Mouse (Mus musculus) right cerebral cortex, postnatal 25 days (tissue): ENCODE measurements at regions not wholly inside any gene's neighbourhood (a gene's known extent, or its start where the extent isn't known, plus 50 kb on each side); places are given as distances from the start of the nearest gene placed in this dataset.
A peak's percentile ranks its signal among the peaks of the same experiment; 100 is the strongest.
"Not testable (repeated sequence)": the region's sequence is repeated elsewhere in the genome, so short reads cannot be mapped to it uniquely, and the experiment has no call there.

Source experiments
- DNase-seq: peaks from one replicate; pipeline ENCODE4 v3.0.0; 2022

- no peak for DNase-seq
These were observed 88.4 kb upstream of the Klf13 start for GRCm38 (mm10) chr7:64027100-64027499.

GRCm38 (mm10) chr7:64025155-64025554 lies 86.4 kb upstream of the Klf13 start:
- no peak for DNase-seq

- peak; percentile 56 for DNase-seq
These were observed 85.5 kb upstream of the Klf13 start for GRCm38 (mm10) chr7:64024253-64024652.

- no peak for DNase-seq
These were observed 84.2 kb upstream of the Klf13 start for GRCm38 (mm10) chr7:64022711-64023468.

- peak; percentile 41 for DNase-seq
These were observed 82.8 kb upstream of the Klf13 start for GRCm38 (mm10) chr7:64021241-64022108.

GRCm38 (mm10) chr7:64018107-64018506 lies 79.4 kb upstream of the Klf13 start:
- DNase-seq, result no peak

- peak; percentile 34 for DNase-seq
These were observed 78.2 kb upstream of the Klf13 start for GRCm38 (mm10) chr7:64016874-64017273.

- DNase-seq, result not testable (repeated sequence)
These were observed 76.4 kb upstream of the Klf13 start for GRCm38 (mm10) chr7:64015136-64015535.

- no peak for DNase-seq
These were observed 75.5 kb upstream of the Klf13 start for GRCm38 (mm10) chr7:64014227-64014626.

- no peak for DNase-seq
These were observed 74.4 kb upstream of the Klf13 start for GRCm38 (mm10) chr7:64013023-64013547.

- DNase-seq, result no peak
These were observed 73.5 kb upstream of the Klf13 start for GRCm38 (mm10) chr7:64012268-64012601.

- DNase-seq, result no peak
These were observed 73.0 kb upstream of the Klf13 start for GRCm38 (mm10) chr7:64011563-64012267.

- no peak for DNase-seq
These were observed 71.9 kb upstream of the Klf13 start for GRCm38 (mm10) chr7:64010640-64011039.

GRCm38 (mm10) chr7:64007766-64008165 lies 69.1 kb upstream of the Klf13 start:
- DNase-seq, result no peak

GRCm38 (mm10) chr7:64006935-64007334 lies 68.2 kb upstream of the Klf13 start:
- DNase-seq, result no peak

- no peak for DNase-seq
These were observed 67.0 kb upstream of the Klf13 start for GRCm38 (mm10) chr7:64005765-64006164.

GRCm38 (mm10) chr7:64003904-64004303 lies 65.2 kb upstream of the Klf13 start:
- DNase-seq, result no peak

- no peak for DNase-seq
These were observed 62.9 kb upstream of the Klf13 start for GRCm38 (mm10) chr7:64001611-64002111.

GRCm38 (mm10) chr7:63998995-63999960 lies 60.6 kb upstream of the Klf13 start:
- DNase-seq, result no peak

GRCm38 (mm10) chr7:63997997-63998396 lies 59.3 kb upstream of the Klf13 start:
- DNase-seq, result no peak

- DNase-seq, result no peak
These were observed 57.9 kb upstream of the Klf13 start for GRCm38 (mm10) chr7:63996581-63997098.
